Mouse (Mus musculus): Measurements from ENCODE around the gene Fam131c.

GRCm38 (mm10) chr4:141419398-141420191 is 51.6 kb downstream of the Fam131c start:
- TF ChIP-seq CTCF (conservative IDR thresholded peaks at IDR 0.05; ENCODE audit: low read length) (no peak), POU5F1 (IDR thresholded peaks at IDR 0.05; ENCODE audit: borderline replicate concordance, low read length) (no peak), NANOG (IDR thresholded peaks at IDR 0.05; ENCODE audit: borderline replicate concordance, low read length) (no peak)
